Mouse (Mus musculus): ENCODE data around the gene Snx3.

The Snx3 gene

GRCm38 (mm10) chr10:42574639-42575038 lies 72.8 kb downstream of the Snx3 start:
- no peak for ATAC-seq (ENCODE audit: insufficient number of reproducible peaks, low FRiP score, low TSS enrichment)

- ATAC-seq (ENCODE audit: insufficient number of reproducible peaks, low FRiP score, low TSS enrichment): no peak
Observed at GRCm38 (mm10) chr10:42577525-42578280, 75.9 kb downstream of the Snx3 start.

GRCm38 (mm10) chr10:42578281-42578675 lies 76.4 kb downstream of the Snx3 start:
- ATAC-seq (ENCODE audit: insufficient number of reproducible peaks, low FRiP score, low TSS enrichment): no peak

GRCm38 (mm10) chr10:42578698-42579474 lies 77.1 kb downstream of the Snx3 start:
- ATAC-seq (ENCODE audit: insufficient number of reproducible peaks, low FRiP score, low TSS enrichment): no peak

- no peak for ATAC-seq (ENCODE audit: insufficient number of reproducible peaks, low FRiP score, low TSS enrichment)
Observed at GRCm38 (mm10) chr10:42579475-42580130, 77.8 kb downstream of the Snx3 start.

GRCm38 (mm10) chr10:42580131-42580950 lies 78.5 kb downstream of the Snx3 start:
- ATAC-seq (ENCODE audit: insufficient number of reproducible peaks, low FRiP score, low TSS enrichment): no peak

GRCm38 (mm10) chr10:42580951-42581277 lies 79.1 kb downstream of the Snx3 start:
- ATAC-seq (ENCODE audit: insufficient number of reproducible peaks, low FRiP score, low TSS enrichment): no peak

GRCm38 (mm10) chr10:42581694-42582565 lies 80.1 kb downstream of the Snx3 start:
- ATAC-seq (ENCODE audit: insufficient number of reproducible peaks, low FRiP score, low TSS enrichment): no peak

- no peak for ATAC-seq (ENCODE audit: insufficient number of reproducible peaks, low FRiP score, low TSS enrichment)
Observed at GRCm38 (mm10) chr10:42582566-42583110, 80.8 kb downstream of the Snx3 start.

- ATAC-seq (ENCODE audit: insufficient number of reproducible peaks, low FRiP score, low TSS enrichment): no peak
Observed at GRCm38 (mm10) chr10:42583157-42583872, 81.5 kb downstream of the Snx3 start, which contains the start of the genes Nr2e1 and Ostm1. TSS of gene Nr2e1 (minus strand) at chr10:42583632. TSS of gene Ostm1 (plus strand) at chr10:42583822.

- no peak for ATAC-seq (ENCODE audit: insufficient number of reproducible peaks, low FRiP score, low TSS enrichment)
Observed at GRCm38 (mm10) chr10:42583902-42584435, 82.1 kb downstream of the Snx3 start.

GRCm38 (mm10) chr10:42584436-42584983 lies 82.7 kb downstream of the Snx3 start:
- ATAC-seq (ENCODE audit: insufficient number of reproducible peaks, low FRiP score, low TSS enrichment): no peak

All from cerebellum, adult (tissue).